Mouse (Mus musculus) embryonic stem cell, embryonic (primary cell): ENCODE results near the gene Bmp8b.

ENCODE experiments used
- CTCF ChIA-PET, 4 experiments: fragments of 300-600 bp in 2 of 4; fragments of 350-600 bp in 2 of 4; sonication (Branson Sonifier 250); formaldehyde crosslinking; loops; one replicate each; lab custom pipeline; 2022; ENCODE audit warnings: inconsistent platforms in 2 of 4; lab: Charles Lee
- POLR2A ChIA-PET, 4 experiments: fragments of 300-600 bp in 2 of 4; fragments of 350-600 bp in 2 of 4; sonication (Branson Sonifier 250); formaldehyde crosslinking; loops; one replicate each; lab custom pipeline; 2022; ENCODE audit warnings: antibody characterized with exemption in 4 of 4, inconsistent platforms in 1 of 4; lab: Charles Lee

Bmp8b gene

DNA sequence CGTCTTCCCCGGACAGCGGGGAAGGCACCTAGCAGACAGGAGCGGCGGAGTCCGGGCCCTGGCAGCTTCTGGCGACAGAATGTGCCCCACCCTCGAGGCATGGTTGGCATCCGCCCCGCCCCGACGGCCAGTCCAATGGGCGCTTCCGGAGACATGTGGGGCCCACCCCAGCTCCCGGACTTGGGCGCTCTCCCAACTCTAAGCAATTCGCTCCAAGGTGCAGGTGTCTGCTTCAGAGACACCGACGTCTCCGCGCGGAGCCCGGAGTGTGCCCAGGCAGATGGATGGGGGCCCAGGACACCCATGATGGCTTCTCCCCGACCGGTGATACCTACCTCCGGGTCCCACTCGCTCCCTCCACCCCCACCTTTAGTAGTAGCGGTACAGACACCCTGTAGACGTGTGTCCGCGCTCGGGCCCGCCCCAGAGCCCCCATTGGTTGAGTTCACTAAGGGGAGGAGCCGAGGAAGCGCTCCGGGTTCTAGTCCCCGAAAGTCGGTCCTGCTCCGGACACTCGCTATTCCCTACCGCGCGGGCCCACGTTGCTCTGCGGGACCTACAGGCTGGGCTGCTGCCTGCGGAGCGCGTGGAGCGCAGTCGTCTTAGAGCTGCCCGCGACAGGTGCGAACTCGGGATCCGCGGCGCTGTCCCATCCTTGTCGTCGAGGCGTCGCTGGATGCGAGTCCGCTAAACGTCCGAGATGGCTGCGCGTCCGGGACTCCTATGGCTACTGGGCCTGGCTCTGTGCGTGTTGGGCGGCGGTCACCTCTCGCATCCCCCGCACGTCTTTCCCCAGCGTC lies at the start of gene Bmp8b:
Gene Bmp8b (plus strand): TSS at position 515 of the 800 bp plus-strand sequence.
- ChIA-PET POLR2A (interaction anchor here (0.6 to 1.7 kb wide), 11 partner anchors 11 to 1540 kb away, joined by 3 to 6 read pairs (median 3); partner anchors contain the start of genes Cap1 (in 1 of the 4), Mycl (in 1 of the 4), Oxct2b (in 1 of the 4) and Ppie (in 1 of the 4)), CTCF (interaction anchor here (0.6 to 1.3 kb wide), 9 partner anchors 17 to 194 kb away, joined by 3 to 6 read pairs (median 3); no protein-coding TSS in a partner anchor)

DNA sequence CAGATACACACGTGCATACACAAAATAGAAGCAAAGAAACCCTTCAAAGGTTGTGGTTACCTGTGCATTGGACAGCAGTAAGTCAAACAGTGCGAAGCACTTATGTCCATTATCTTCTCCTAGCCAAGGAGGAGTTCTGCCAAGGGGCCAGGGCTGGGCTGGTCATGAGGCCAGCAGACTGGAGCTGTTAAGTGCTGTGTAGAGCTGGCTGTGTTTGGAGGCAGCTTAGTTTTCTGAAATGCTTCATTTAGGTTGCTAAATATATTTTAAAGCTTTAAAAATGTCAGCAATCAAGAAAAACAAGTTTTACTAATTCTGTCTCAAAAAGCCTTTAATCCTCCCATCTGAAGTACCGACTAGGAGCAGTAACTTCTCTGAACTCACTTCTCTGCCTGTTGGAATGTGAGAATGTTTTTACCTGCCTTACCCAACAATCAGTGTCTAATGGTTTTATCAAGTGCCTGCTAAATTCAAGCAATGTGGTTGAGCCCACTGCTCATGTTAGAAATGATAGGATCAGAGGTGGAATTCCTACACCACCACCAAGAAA lies 48.3 kb upstream of the Bmp8b start:
- ChIA-PET CTCF (no interaction called here), POLR2A (interaction anchor here in 1 of 4 experiments (1.0 kb wide), 1 partner anchor 11 kb away, joined by 3 read pairs; no protein-coding TSS in a partner anchor)

DNA sequence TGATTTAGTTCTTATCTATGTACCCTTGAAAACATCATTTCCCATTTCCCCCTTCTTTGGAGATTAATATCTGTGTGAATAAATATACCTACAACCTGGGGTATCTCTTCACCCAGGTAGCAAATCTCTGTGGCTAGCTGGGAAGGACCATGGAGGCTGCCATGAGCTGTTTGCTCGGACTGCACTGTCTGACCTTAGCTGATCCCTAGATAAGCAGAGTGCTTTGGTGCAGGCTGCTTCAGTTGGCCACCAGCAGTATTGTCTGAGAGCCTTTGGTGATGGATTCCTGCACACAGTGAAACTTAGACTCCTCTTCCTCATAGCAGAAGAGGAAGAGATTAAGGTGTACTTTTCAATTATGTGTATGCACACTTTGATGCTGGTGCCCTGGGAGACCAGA lies 47.0 kb upstream of the Bmp8b start:
- ChIA-PET CTCF (interaction anchor here in 1 of 4 experiments (0.6 kb wide), 1 partner anchor 57 kb away, joined by 5 read pairs; no protein-coding TSS in a partner anchor), POLR2A (interaction anchor here in 1 of 4 experiments (0.6 kb wide), 1 partner anchor 273 kb away, joined by 3 read pairs; no protein-coding TSS in a partner anchor)

DNA sequence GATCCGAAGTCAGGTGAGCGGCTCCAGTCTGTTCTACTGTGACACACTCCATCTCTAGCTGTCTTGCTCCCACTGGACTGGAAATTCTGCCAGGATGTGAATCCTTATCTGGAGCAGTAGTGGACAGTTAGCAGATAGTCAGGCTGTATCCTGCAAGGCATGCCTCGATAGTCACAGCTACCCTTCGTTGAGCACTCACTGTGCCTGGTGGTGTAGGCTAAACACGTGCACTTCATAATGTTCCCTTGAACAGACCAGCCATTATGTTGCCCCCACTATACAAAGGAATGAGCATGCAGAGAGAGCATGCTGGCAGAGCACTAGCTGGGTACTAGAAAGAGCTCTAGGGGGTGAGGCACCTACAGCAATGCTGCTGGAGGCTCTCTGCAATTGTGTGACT lies 43.2 kb upstream of the Bmp8b start:
- ChIA-PET POLR2A (interaction anchor here (0.6 to 2.9 kb wide), 13 partner anchors 9 to 1853 kb away, joined by 3 to 15 read pairs (median 4); partner anchors contain the start of genes Mycl (in 1 of the 4) and Ppie (in 1 of the 4)), CTCF (interaction anchor here in 3 of 4 experiments (0.9 to 2.1 kb wide), 3 partner anchors 10 kb away, joined by 3 to 11 read pairs (median 8); no protein-coding TSS in a partner anchor)

DNA sequence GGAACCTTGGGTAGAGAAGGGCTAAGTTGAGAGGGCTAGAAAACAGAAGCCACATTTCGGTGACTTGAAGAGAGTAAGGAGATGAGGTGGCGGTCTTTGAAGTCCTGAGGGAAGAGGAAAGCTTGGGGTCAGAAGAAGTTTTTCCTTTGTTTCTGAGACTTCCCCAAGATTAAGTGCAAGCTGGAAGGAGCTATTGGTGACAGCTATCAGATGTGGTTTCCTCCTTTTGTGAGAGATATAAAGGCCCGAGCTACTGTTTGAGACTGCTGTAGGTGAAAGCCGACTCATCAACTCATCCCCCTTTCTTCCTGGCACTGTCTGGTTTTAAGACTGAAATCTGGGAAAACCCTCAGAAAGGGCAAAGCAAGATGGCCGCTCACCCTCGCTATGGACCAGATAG lies 36.3 kb upstream of the Bmp8b start:
- ChIA-PET CTCF (interaction anchor here in 1 of 4 experiments (0.7 kb wide), 1 partner anchor 67 kb away, joined by 6 read pairs; no protein-coding TSS in a partner anchor), POLR2A (interaction anchor here in 2 of 4 experiments (0.9 to 2.0 kb wide), 5 partner anchors 23 to 73 kb away, joined by 3 to 7 read pairs (median 3); partner anchors contain the start of gene Mycl (in 1 of the 2))

DNA sequence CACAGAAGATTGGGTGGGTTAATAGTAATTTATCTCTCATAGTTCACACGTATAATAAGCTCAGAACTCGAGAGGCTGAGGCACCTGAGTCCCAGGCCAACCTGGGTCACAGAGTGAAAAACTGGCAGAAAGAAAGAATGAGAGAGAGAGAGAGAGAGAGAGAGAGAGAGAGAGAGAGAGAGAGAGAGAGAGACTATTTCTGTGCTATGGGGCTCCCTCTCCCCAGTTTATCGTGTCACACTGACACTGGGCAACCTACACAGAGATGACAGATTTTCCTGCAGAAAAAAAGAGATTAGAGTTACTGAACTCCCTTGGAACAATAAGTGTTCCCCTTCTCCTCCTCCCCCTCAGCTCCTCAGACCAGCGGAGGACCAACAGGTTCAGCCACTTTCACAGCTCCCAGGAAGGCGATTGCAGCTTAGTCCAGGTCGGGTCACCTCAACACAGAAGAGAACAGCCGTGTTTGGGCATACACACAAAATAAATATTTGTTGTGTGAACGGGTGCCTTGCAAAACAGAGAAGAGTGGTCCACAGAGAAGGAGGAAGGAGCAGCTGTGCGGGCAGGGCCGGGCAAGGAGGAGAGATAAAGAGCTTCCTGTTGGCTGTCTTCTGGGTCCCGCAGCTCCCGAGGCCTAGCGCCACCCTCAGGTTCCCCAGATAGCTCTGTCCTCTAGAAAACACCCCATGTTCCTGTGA lies 33.5 kb upstream of the Bmp8b start:
- CTCF ChIA-PET, result interaction anchor here (0.6 to 1.9 kb wide), 57 partner anchors 8 to 822 kb away, joined by 3 to 35 read pairs (median 4); partner anchors contain the start of genes Mycl (in 4 of the 4), Bmp8b (in 1 of the 4), Cap1 (in 1 of the 4) and Oxct2b (in 1 of the 4)
- POLR2A ChIA-PET, result interaction anchor here (0.6 to 2.5 kb wide), 20 partner anchors 9 to 1974 kb away, joined by 3 to 15 read pairs (median 4); partner anchors contain the start of genes Mycl (in 4 of the 4) and Cap1 (in 1 of the 4)

DNA sequence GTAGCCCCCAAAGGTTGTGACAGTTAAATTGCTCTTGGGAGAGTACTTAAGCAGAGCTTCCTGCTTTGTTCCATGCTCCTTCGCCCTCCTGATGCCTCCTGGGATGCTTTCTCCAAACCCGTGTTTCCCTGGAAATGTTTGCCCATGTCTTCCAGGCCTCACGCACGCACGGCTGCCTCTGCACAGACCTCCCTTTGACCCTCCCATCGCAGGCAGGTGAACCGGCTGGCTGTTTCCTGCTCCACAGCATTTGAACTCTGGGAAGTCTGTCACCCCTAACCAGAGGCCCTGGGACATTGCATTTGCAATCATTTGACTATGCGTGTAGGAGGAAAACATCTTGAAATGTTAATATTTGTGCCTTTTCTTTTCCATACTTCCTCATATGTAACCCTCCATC lies 28.0 kb upstream of the Bmp8b start:
- POLR2A ChIA-PET, result interaction anchor here in 1 of 4 experiments (1.0 to 1.5 kb wide), 3 partner anchors 10 to 63 kb away, joined by 3 to 4 read pairs (median 3); partner anchors contain the start of gene Ppie
- CTCF ChIA-PET, result interaction anchor here in 1 of 4 experiments (1.4 kb wide), 1 partner anchor 82 kb away, joined by 4 read pairs; the partner anchor contains the start of gene Mycl

DNA sequence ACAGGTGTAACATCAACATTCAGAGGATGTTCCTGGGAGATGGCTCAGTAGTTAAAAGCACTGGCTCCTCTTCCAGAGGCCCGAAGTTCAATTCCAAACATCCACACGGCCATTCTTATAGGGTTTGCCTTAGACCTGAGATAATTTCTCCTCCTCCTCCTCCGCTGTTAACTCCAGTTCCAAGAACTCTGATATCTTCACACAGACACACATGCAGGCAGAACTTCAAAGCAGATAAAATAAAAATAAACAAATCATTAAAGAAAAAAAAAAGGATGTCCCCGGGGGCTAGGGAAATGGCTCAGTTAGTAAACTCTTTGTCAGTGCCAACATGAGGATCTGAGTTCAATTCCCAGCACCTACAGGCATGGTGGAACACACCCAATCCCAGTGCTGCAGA lies 26.7 kb upstream of the Bmp8b start:
- ChIA-PET POLR2A (interaction anchor here in 1 of 4 experiments (1.0 kb wide), 1 partner anchor 115 kb away, joined by 4 read pairs; no protein-coding TSS in a partner anchor), CTCF (no interaction called here)

DNA sequence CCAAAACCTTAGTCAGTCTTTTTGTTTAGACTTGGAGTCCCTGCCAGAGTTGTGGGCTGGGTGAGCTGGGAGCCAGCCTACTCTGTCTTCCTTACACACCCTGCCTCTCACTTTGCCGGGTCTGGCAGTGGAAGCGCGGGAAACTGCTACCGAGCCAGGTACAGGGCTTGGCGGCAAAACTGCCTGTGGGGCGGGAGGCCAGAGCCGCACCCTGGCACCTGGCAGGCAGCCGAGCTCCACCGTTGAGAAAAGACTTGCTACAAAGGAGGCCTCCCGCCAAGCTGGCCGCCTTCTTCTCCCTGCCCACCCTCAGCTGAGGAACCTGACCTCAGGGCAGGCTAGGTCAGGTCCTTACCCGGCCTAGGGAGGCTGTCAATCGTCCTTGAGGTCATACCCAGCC lies 24.2 kb upstream of the Bmp8b start:
- POLR2A ChIA-PET, result interaction anchor here in 3 of 4 experiments (0.6 to 1.6 kb wide), 5 partner anchors 9 to 86 kb away, joined by 3 to 6 read pairs (median 4); partner anchors contain the start of gene Mycl (in 1 of the 3)

DNA sequence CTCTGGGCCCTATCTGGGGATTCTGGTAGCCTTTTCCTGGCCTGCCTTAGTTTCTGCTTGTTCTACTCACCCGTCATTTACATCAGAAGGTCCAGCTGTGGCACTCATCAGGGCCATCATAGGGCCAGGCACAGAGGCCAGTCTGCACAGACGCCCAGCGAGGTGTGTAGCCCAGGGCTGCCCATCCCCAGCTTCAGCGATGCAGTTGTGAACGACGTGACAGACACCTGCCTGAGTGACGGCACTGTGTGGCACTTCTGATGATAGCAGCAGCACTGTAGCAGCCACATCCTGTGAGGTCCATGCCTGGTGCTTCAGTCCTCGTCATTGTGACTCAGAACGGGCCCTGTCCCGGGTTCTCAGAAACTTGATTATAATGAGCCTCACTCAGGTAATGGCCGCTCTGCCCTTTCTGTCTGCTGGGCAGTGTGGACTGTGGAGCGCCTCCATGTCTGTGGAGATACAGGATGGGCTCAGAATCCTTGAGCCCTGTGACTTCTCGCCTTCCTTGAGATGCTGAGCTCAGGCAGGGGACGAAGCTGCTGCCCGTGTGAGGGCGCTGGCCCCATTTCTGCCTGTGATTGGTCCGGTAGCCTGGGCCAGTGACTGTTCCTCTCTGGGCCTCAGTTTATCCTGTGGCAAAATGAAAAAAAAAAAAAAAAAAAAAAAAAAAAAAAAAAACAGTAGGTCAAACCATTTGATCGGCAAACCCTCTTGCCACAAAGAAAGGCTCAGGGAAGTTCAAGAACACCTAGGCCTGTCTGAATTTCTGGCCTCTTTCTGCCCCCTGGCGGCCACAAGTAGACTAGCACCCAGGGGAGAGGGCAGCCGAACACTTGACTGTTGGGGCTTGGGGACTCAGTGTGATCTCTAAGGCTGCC lies 22.4 kb upstream of the Bmp8b start:
- POLR2A ChIA-PET, result interaction anchor here in 1 of 4 experiments (0.6 to 1.0 kb wide), 3 partner anchors 55 to 1585 kb away, joined by 5 to 9 read pairs (median 8); partner anchors contain the start of gene Mycl
- CTCF ChIA-PET, result interaction anchor here (0.6 to 3.6 kb wide), 20 partner anchors 11 to 1970 kb away, joined by 3 to 31 read pairs (median 4); partner anchors contain the start of gene Mycl (in 4 of the 4)

More for the DNA sequence above, 24.2 kb upstream of the Bmp8b start:
- CTCF ChIA-PET, result interaction anchor here (0.7 to 3.6 kb wide), 10 partner anchors 9 to 171 kb away, joined by 3 to 31 read pairs (median 8); partner anchors contain the start of gene Mycl (in 3 of the 4)

DNA sequence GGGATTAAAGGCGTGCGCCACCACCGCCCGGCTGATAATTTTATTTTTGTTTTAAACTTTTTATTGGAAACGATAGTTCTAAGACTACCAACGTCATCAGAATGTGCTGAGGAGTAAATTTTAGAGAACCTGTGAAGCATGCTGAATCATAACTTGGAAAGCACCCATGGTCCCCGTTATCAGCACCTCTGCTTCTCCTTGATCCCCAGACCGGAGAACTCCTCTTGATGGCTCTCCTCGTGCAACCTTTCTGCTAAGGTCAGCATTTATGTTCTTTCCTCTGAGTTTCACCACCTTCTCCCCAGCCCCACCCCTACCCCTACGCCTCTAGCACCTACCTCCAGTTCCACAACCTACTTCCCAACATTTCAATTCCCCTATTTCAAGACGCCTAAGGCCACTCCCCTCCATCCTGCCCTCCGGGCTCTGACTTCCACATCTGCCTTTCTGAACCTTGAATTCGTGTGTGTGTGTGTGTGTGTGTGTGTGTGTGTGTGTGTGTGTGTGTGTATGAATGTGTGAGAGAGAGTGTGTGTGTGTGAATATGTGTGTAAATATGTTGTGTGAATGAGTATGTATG lies 21.6 kb upstream of the Bmp8b start:
- ChIA-PET CTCF (interaction anchor here in 1 of 4 experiments (1.1 kb wide), 1 partner anchor 275 kb away, joined by 4 read pairs; no protein-coding TSS in a partner anchor), POLR2A (no interaction called here)

DNA sequence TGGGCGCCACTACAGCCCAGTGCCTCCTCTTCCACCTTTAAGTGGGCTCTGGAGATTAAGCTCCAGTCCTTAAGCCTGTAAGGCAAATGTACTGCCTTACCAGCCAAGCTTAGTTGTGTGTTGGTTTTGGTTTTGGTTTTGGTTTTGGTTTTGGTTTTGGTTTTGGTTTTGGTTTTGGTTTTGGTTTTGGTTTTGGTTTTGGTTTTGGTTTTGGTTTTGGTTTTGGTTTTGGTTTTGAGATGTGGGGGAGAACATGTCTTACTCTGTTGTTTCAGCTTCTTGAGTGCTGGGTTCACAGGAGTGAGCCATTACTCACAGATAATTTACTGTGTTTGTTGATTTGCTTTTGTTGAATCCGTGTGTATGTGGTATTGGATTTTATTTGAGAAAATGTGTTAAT lies 19.7 kb upstream of the Bmp8b start:
- ChIA-PET POLR2A (interaction anchor here in 1 of 4 experiments (0.6 kb wide), 1 partner anchor 55 kb away, joined by 3 read pairs; the partner anchor contains the start of gene Ppie), CTCF (interaction anchor here in 3 of 4 experiments (0.6 to 1.0 kb wide), 4 partner anchors 87 to 178 kb away, joined by 3 read pairs; no protein-coding TSS in a partner anchor)

DNA sequence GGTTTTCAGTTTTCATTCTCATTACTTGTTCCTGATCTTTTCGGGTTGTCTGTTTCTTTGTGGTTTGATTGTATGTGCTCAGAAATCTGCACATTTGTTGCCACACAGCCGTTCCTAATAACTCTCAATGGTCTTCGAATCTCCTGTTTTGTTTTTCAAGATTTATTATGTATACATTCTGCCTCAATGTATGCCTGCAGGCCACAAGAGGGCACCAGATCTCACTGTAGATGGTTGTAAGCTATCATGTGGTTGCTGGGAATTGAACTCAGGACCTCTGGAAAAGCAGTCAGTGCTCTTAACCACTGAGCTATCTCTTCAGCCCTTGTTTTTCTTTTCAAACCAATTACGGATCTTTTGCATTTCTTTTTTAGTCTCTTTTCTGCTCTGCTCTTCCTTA lies 18.6 kb upstream of the Bmp8b start:
- CTCF ChIA-PET, result interaction anchor here in 2 of 4 experiments (0.6 to 1.1 kb wide), 5 partner anchors 76 to 173 kb away, joined by 3 to 4 read pairs (median 3); partner anchors contain the start of gene Mycl (in 1 of the 2)
- POLR2A ChIA-PET, result no interaction called here

DNA sequence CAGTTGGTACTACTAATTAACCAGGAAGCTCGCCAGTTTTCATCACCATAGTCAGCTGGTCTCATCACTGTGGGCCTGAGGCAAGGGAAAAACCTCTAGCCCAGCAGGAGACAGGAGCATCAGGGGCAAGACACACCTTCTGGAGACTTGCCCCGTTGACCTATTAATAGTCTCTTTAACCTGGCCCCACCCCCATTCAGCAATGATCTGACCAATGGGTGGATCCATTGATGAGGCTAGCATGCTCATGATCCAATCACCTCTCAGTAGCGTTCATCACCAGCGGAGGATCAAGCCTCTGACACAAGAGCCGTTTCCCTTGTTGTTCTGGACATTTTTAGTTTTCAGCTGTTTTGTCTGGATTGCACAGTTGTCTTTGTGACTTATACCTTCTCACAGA lies 12.3 kb upstream of the Bmp8b start:
- ChIA-PET CTCF (no interaction called here), POLR2A (interaction anchor here in 1 of 4 experiments (1.0 kb wide), 1 partner anchor 12 kb away, joined by 3 read pairs; no protein-coding TSS in a partner anchor)

DNA sequence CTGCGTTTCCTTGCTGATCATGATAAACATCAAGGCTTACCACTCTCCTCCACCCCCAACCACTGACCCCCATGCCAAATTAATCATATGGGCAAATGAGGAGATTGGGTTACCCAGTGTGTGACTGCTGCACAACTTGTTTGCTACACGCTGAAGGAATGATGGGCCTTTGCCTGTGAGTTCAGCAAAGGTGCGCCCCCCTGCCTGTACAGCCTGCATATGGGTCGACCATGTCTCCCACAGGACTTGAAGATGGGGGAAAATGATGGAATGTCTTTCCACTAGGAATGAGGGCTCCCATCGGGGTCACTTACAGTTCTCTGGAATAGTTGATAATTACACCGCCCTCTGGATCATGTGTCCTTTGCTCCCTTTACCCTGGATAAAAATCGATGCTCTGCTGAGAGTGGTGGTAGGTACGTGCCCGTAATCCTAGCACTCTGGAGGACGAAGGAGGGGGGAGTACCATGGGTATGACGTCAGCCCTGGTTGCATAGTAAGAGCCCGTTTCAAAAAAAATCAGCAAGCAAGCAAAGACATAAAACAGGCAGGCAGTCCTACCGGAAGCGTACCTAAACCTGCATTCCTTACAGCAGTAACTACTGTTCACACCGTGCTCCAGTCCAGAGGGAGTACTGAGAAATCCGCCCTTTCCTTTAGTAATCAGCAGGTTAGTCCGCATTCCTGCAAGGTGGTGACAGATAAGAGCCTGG lies 11.7 kb upstream of the Bmp8b start:
- ChIA-PET CTCF (interaction anchor here in 2 of 4 experiments (0.6 to 1.1 kb wide), 3 partner anchors 12 to 896 kb away, joined by 3 to 7 read pairs (median 4); no protein-coding TSS in a partner anchor), POLR2A (interaction anchor here in 1 of 4 experiments (1.0 kb wide), 1 partner anchor 11 kb away, joined by 3 read pairs; no protein-coding TSS in a partner anchor)
